Comparison of ENCODE assay signal across 8 mouse cellular contexts in genomic region chr9:115306202-115306601, GRCm38 (mm10). TPM values are rescaled to one million over a fixed set of nuclear protein-coding genes. Genes with fewer than 3 reads are reported as not detected.
A peak's percentile ranks its signal among the peaks of the same experiment; 100 is the strongest.
DNase-seq lines count a peak whose midpoint lies in the region; ATAC-seq lines count a peak whose summit lies in the region.

No protein-coding gene starts in this region.

- no peak overlapping the region for H3K9ac ChIP-seq in embryonic facial prominence, embryonic 11.5 days (replicated peaks; ENCODE audit: low read length)
- peak overlapping the region; percentile 16; the same call in 1 of the 2 replicates for H3K9ac ChIP-seq in hindbrain, embryonic 14.5 days

- no peak overlapping the region for H3K4me3 ChIP-seq in embryonic facial prominence, embryonic 11.5 days (ENCODE audit: low read depth, low read length)
- H3K4me3 ChIP-seq in hindbrain, embryonic 14.5 days (replicated peaks; ENCODE audit: low read length) = peak overlapping the region; percentile 98

- H3K27me3 ChIP-seq in embryonic facial prominence, embryonic 11.5 days (ENCODE audit: control insufficient read depth, insufficient read depth, low read length) = no peaks in the 10 kb centered on the region
- no peaks in the 10 kb centered on the region for H3K27me3 ChIP-seq in hindbrain, embryonic 14.5 days (ENCODE audit: control insufficient read depth, insufficient read depth, low read length)

- DNase-seq in cerebellum, postnatal 14 days = peak; percentile 27 to 32
- no peak for DNase-seq in cerebellum, adult 9-11 months
- no peak for DNase-seq in embryonic facial prominence, embryonic 11.5 days (ENCODE audit: low spot score)
- no peak for DNase-seq in hindbrain, embryonic 14.5 days (ENCODE audit: low spot score)
- DNase-seq in lung, postnatal 14 days = peak; percentile 27
- no peak for DNase-seq in urinary bladder, postnatal 10 days (ENCODE audit: low spot score)

- WGBS in embryonic facial prominence, embryonic 11.5 days = 17% methylated on average over 6 of the region's 6 CpGs
- WGBS in hindbrain, embryonic 14.5 days = 37% methylated on average over 6 of the region's 6 CpGs

- H3K4me2 ChIP-seq in embryonic facial prominence, embryonic 11.5 days (ENCODE audit: low read depth, low read length) = 0 out of 2 replicates have a peak overlapping the region, but pooled peaks have one; percentile 2
- peak overlapping the region; percentile 89 for H3K4me2 ChIP-seq in hindbrain, embryonic 14.5 days (replicated peaks)

- H3K27ac ChIP-seq in embryonic facial prominence, embryonic 11.5 days (replicated peaks; ENCODE audit: low read depth, low read length) = no peak overlapping the region
- no peak overlapping the region for H3K27ac ChIP-seq in hindbrain, embryonic 14.5 days

- no peaks in the 10 kb centered on the region for H3K9me3 ChIP-seq in embryonic facial prominence, embryonic 11.5 days (replicated peaks; ENCODE audit: control insufficient read depth, low read length)
- H3K9me3 ChIP-seq in hindbrain, embryonic 14.5 days (ENCODE audit: control insufficient read depth, low read length) = no peaks in the 10 kb centered on the region

- H3K36me3 ChIP-seq in embryonic facial prominence, embryonic 11.5 days (replicated peaks; ENCODE audit: control insufficient read depth, insufficient read depth, low read depth, low read length) = no peaks in the 10 kb centered on the region
- H3K36me3 ChIP-seq in hindbrain, embryonic 14.5 days (replicated peaks; ENCODE audit: control insufficient read depth, insufficient read depth) = no peaks in the 10 kb centered on the region

- ATAC-seq in embryonic facial prominence, embryonic 11.5 days (replicated peaks; ENCODE audit: insufficient number of reproducible peaks, low FRiP score, low TSS enrichment, low read depth) = no peak
- no peak for ATAC-seq in hindbrain, embryonic 14.5 days (ENCODE audit: low FRiP score)
- ATAC-seq in inflammation-experienced regulatory T-cells, adult 6 months = no peak
- ATAC-seq in megakaryocyte-erythroid progenitor cell, adult 5-6 weeks (replicated peaks; ENCODE audit: low FRiP score, low TSS enrichment, poor library complexity, severe bottlenecking) = no peak

- no peaks in the 10 kb centered on the region for H3K4me1 ChIP-seq in embryonic facial prominence, embryonic 11.5 days (ENCODE audit: control insufficient read depth, insufficient read depth, low read length)
- H3K4me1 ChIP-seq in hindbrain, embryonic 14.5 days (replicated peaks; ENCODE audit: control insufficient read depth, insufficient read depth, low read length) = peaks cover 51% of the 10 kb centered on the region

RNA-seq across cellular contexts. Expression of gene Stt3b, which starts 4.0 kb away (rescaled TPM):
- 111 and 118 TPM in 2 replicates for polyA plus RNA-seq in embryonic facial prominence, embryonic 11.5 days (2014; fragmentation: Nextera tagmentation; extraction: Ambion mirVana)
- 116 and 135 TPM in 2 replicates for polyA plus RNA-seq in hindbrain, embryonic 14.5 days (2014; fragmentation: Nextera tagmentation; extraction: Ambion mirVana)
- polyA plus RNA-seq in inflammation-experienced regulatory T-cells, adult 6 months (2017; shearing (Covaris generic)) = 10 to 100 TPM; 16.6 to 25.0 (median 22.4) TPM
- 97.1 and 101 TPM in 2 replicates for total RNA-seq in megakaryocyte-erythroid progenitor cell, adult 5-6 weeks (2014; fragmentation: Nextera tagmentation)
- total RNA-seq in megakaryocyte-erythroid progenitor cell, adult 5-6 weeks (2017) = 94.4 and 108 TPM in 2 replicates

Comparison
In these comparisons a context has a peak if more than half of its experiments do, and no peak if none do; other contexts are left out.
1. DNase-seq: peak in cerebellum, postnatal 14 days (2 of 2) and lung, postnatal 14 days (single experiment); none in cerebellum, adult 9-11 months (single experiment), embryonic facial prominence, embryonic 11.5 days (single experiment), hindbrain, embryonic 14.5 days (single experiment) and urinary bladder, postnatal 10 days (single experiment).